ENCODE assay signal across 8 mouse cellular contexts in the genomic region with DNA sequence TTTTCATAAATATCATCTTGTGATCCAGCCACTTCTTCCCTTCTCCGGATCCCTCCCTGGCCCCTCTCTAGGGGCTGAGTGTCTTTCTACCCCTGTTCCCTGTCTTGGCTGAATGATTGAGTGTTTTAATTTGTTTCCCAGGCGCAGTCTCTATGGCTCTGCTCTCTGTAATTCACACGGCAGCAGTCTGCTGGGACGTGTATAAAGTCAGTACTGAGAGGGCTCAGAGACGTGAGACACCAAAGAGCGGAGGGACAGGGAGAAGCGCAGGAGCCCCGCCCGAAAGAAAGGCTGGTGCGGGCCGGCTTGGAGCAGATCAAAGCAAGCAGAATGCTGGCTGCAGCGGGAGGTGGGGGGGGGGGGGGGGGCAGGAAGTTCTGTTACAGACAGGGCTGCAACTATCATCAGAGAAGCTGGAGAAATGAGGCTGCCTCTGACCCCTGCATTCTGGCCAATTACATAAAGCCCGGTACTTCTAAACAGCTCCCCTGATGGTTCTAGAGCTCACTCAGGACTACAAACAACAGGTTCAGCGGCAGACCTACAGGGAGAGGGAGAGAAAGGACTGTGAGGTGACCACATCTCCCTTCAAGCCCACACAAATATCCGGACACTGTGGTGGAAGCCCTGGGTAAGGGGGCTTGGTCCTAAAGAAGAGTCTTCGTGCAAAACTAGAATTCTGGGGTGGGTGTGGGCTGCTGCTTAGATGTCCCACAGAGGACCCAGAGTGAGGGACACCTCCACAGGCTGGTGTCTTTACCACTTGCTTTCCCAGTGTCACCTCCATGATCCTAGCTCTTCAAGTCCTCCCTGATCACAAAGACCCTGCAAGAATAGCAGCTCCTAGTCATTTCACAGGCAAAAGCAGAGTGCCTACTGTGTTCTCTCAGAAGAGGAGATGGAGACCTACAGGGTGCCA. TPM values are rescaled to one million over a fixed set of nuclear protein-coding genes. Genes with fewer than 3 reads are reported as not detected.
DNase-seq lines count a peak whose midpoint lies in the region; ATAC-seq lines count a peak whose summit lies in the region.

No protein-coding gene starts in this region.

- H3K36me3 ChIP-seq in kidney, embryonic 16.5 days (ENCODE audit: insufficient read depth, low read length) = no peaks in the 10 kb centered on the region
- H3K36me3 ChIP-seq in midbrain, embryonic 11.5 days (ENCODE audit: control insufficient read depth, insufficient read depth, low read length) = no peaks in the 10 kb centered on the region

- H3K9ac ChIP-seq in kidney, embryonic 16.5 days (replicated peaks; ENCODE audit: low read length) = peak overlapping the region; percentile 48
- H3K9ac ChIP-seq in midbrain, embryonic 11.5 days (ENCODE audit: low read length) = peak overlapping the region; percentile 28; the same call in 1 of the 2 replicates

- H3K4me1 ChIP-seq in kidney, embryonic 16.5 days (ENCODE audit: insufficient read depth, low read length) = peaks cover 18% of the 10 kb centered on the region
- peaks cover 14% of the 10 kb centered on the region for H3K4me1 ChIP-seq in midbrain, embryonic 11.5 days (ENCODE audit: control insufficient read depth, insufficient read depth, low read length)

- peak overlapping the region; percentile 6 for H3K4me3 ChIP-seq in kidney, embryonic 16.5 days (ENCODE audit: low read length)
- H3K4me3 ChIP-seq in midbrain, embryonic 11.5 days (ENCODE audit: low read depth, low read length) = no peak overlapping the region

- peaks cover 4% of the 10 kb centered on the region; the same call in 1 of the 2 replicates for H3K27me3 ChIP-seq in kidney, embryonic 16.5 days (ENCODE audit: insufficient read depth, low read length)
- no peaks in the 10 kb centered on the region; the same call in 1 of the 2 replicates for H3K27me3 ChIP-seq in midbrain, embryonic 11.5 days (ENCODE audit: control insufficient read depth, insufficient read depth, low read length)

- peak overlapping the region; percentile 46 for H3K4me2 ChIP-seq in kidney, embryonic 16.5 days (replicated peaks; ENCODE audit: low read depth, low read length)
- H3K4me2 ChIP-seq in midbrain, embryonic 11.5 days = peak overlapping the region; percentile 36

- peak overlapping the region; percentile 27 for H3K27ac ChIP-seq in kidney, embryonic 16.5 days (ENCODE audit: low read length)
- H3K27ac ChIP-seq in midbrain, embryonic 11.5 days (ENCODE audit: low read depth, low read length) = no peak overlapping the region

- 2% methylated on average over 16 of the region's 16 CpGs for WGBS in kidney, embryonic 16.5 days
- under 1% methylated on average over 16 of the region's 16 CpGs for whole genome bisulfite sequencing in midbrain, embryonic 11.5 days

- peak; percentile 54 for DNase-seq in CD4-positive, CD25-positive, alpha-beta regulatory T cell, adult 2 months (ENCODE audit: low read depth, low spot score)
- DNase-seq in Muller cell, postnatal 12 days (ENCODE audit: inconsistent ontology term) = peak; percentile 30
- peak; percentile 63 for DNase-seq in forelimb bud, embryonic 11.5 days (ENCODE audit: low read depth, low spot score)
- DNase-seq in midbrain, embryonic 11.5 days (ENCODE audit: low spot score, missing footprints) = peak; percentile 91
- DNase-seq in thymus, postnatal 25 days = peak; percentile 59
- DNase-seq in layer of hippocampus, adult 18-20 months (ENCODE audit: low spot score in 2 of 2) = no peak
- no peak for DNase-seq in right cerebral cortex, adult 2 months (ENCODE audit: low spot score in 2 of 2)

- H3K9me3 ChIP-seq in kidney, embryonic 16.5 days (ENCODE audit: low read length) = no peaks in the 10 kb centered on the region
- no peaks in the 10 kb centered on the region for H3K9me3 ChIP-seq in midbrain, embryonic 11.5 days (ENCODE audit: control insufficient read depth, low read length)

- ATAC-seq in kidney, embryonic 16.5 days (ENCODE audit: low FRiP score, low TSS enrichment) = peak; percentile 79
- ATAC-seq in midbrain, embryonic 11.5 days (ENCODE audit: low FRiP score) = peak; percentile 65

RNA-seq across cellular contexts. Expression of a gene that starts 20.7 kb away (rescaled TPM):
- polyA plus RNA-seq in kidney, embryonic 16.5 days (2015; fragmentation: Nextera tagmentation; extraction: Ambion mirVana) = 165 TPM in 2 replicates
- polyA plus RNA-seq in midbrain, embryonic 11.5 days (2014; fragmentation: Nextera tagmentation; extraction: Ambion mirVana) = 188 and 213 TPM in 2 replicates
- 100 to 1,000 TPM; 123 to 129 TPM for total RNA-seq in layer of hippocampus, adult 18-20 months (2021)

Comparison
In these comparisons a context has a peak if more than half of its experiments do, and no peak if none do; other contexts are left out.
1. DNase-seq: peak in CD4-positive, CD25-positive, alpha-beta regulatory T cell, adult 2 months (single experiment), Muller cell, postnatal 12 days (single experiment), forelimb bud, embryonic 11.5 days (single experiment), midbrain, embryonic 11.5 days (single experiment) and thymus, postnatal 25 days (single experiment); none in layer of hippocampus, adult 18-20 months (0 of 2) and right cerebral cortex, adult 2 months (0 of 2).